17 mouse cellular contexts compared by ENCODE assay signal in genomic region chr15:102233896-102234295, GRCm38 (mm10). TPM values are rescaled to one million over a fixed set of nuclear protein-coding genes. Genes with fewer than 3 reads are reported as not detected.
DNase-seq lines count a peak whose midpoint lies in the region; ATAC-seq and TF ChIP-seq lines count a peak whose summit lies in the region.
"Had no signal": no experiment of that assay in that cellular context is flagged by ENCODE, and none has a peak within 500 bp of the region (broad histone marks: within the 10 kb centered on the region; RNA-seq: fewer than 3 reads in every experiment).

No protein-coding gene starts in this region.

- no peaks in the 10 kb centered on the region for H3K27me3 ChIP-seq in kidney, adult 2 months (replicated peaks; ENCODE audit: control insufficient read depth, insufficient read depth, low read length)
- H3K27me3 ChIP-seq: neural tube, embryonic 15.5 days had no signal

- WGBS in kidney, adult 2 months = 34% methylated on average over 2 of the region's 2 CpGs

- no peaks in the 10 kb centered on the region for H3K4me1 ChIP-seq in kidney, adult 2 months (ENCODE audit: control insufficient read depth, insufficient read depth, low read length)
- H3K4me1 ChIP-seq: neural tube, embryonic 15.5 days had no signal

- intact Hi-C loops in left cerebral cortex, adult 2 months (cut with DNase I) = no loop called here

- no peak for TF ChIP-seq CTCF in kidney, adult 2 months (conservative IDR thresholded peaks at IDR 0.05; ENCODE audit: insufficient read depth, insufficient read length, low read depth, low read length)
- TF ChIP-seq CTCF in left cerebral cortex, adult 2 months (IDR thresholded peaks at IDR 0.05) = no peak

- no peak overlapping the region for H3K27ac ChIP-seq in kidney, adult 2 months (ENCODE audit: insufficient read depth, low read depth, low read length)
- H3K27ac ChIP-seq in left cerebral cortex, adult 2 months = no peak overlapping the region
- H3K27ac ChIP-seq: neural tube, embryonic 15.5 days had no signal

- peak; percentile 45 for DNase-seq in kidney, adult 2 months
- DNase-seq in kidney, postnatal 14 days = no peak
- DNase-seq in thymus, postnatal 25 days = peak; percentile 49
- no peak for DNase-seq in thymus, postnatal 10 days (ENCODE audit: low spot score in 2 of 2)
- DNase-seq in induced T-regulatory cell, adult 2 months (ENCODE audit: low read depth) = peak; percentile 79
- no peak for DNase-seq in left cerebral cortex, adult 11 months (ENCODE audit: low spot score)
- no peak for DNase-seq in left cerebral cortex, adult 2 months (ENCODE audit: extremely low spot score in 1 of 2, low spot score in 2 of 2)
- DNase-seq: cerebellum, adult 18-20 months; heart, postnatal 14 days; kidney, adult 9 months; lung, postnatal 14 days had no signal

- no peak overlapping the region for H3K4me3 ChIP-seq in kidney, adult 2 months (ENCODE audit: insufficient read depth, low read depth, low read length)
- no peak overlapping the region for H3K4me3 ChIP-seq in left cerebral cortex, adult 2 months
- H3K4me3 ChIP-seq: neural tube, embryonic 15.5 days had no signal

- no peak for ATAC-seq in cerebellum, adult (ENCODE audit: insufficient number of reproducible peaks, low FRiP score, low TSS enrichment)
- ATAC-seq: forebrain, embryonic 16.5 days; midbrain, embryonic 16.5 days had no signal

- H3K36me3 ChIP-seq in kidney, adult 2 months (ENCODE audit: control insufficient read depth, insufficient read depth, low read length) = no peaks in the 10 kb centered on the region

- no peak for TF ChIP-seq POLR2A in kidney, adult 2 months (IDR thresholded peaks at IDR 0.05; ENCODE audit: low read depth, low read length)

RNA-seq across cellular contexts. Expression of gene Itgb7, which starts 2.2 kb away (rescaled TPM):
- 2.7 and 11.1 TPM in 2 replicates for polyA plus RNA-seq in kidney, adult 2 months (2012; rRNA removed)
- total RNA-seq in left cerebral cortex, adult 2 months (2021) = 1 to 10 TPM in 1 of 2 experiments, under 1 TPM in 1; 0.86 to 1.3 TPM

RNA-seq across cellular contexts. Expression of gene Rarg, which starts 23.4 kb away (rescaled TPM):
- 21.2 and 25.6 TPM in 2 replicates for polyA plus RNA-seq in kidney, adult 2 months (2012; rRNA removed)
- total RNA-seq in left cerebral cortex, adult 2 months (2021) = 10 to 100 TPM; 13.8 to 17.1 TPM

RNA-seq across cellular contexts. Expression of gene Csad, which starts 29.4 kb away (rescaled TPM):
- 216 and 255 TPM in 2 replicates for polyA plus RNA-seq in kidney, adult 2 months (2012; rRNA removed)
- 10 to 100 TPM; 28.5 to 30.4 TPM for total RNA-seq in left cerebral cortex, adult 2 months (2021)

RNA-seq across cellular contexts. Expression of gene Zfp740, which starts 30.8 kb away (rescaled TPM):
- 29.1 and 30.3 TPM in 2 replicates for polyA plus RNA-seq in kidney, adult 2 months (2012; rRNA removed)
- total RNA-seq in left cerebral cortex, adult 2 months (2021) = 10 to 100 TPM; 69.6 to 72.4 TPM

RNA-seq across cellular contexts. Expression of gene Gm9918, which starts 36.5 kb away (rescaled TPM):
- 0.41 TPM in 2 replicates for polyA plus RNA-seq in kidney, adult 2 months (2012; rRNA removed)
- not detected for total RNA-seq in left cerebral cortex, adult 2 months (2021)
- total RNA-seq: heart, adult 18-20 months; heart, postnatal 14 days; layer of hippocampus, postnatal 10 days had no signal
- polyA plus RNA-seq: forebrain, embryonic 16.5 days; midbrain, embryonic 16.5 days had no signal

Comparison
In these comparisons a context has a peak if more than half of its experiments do, and no peak if none do; other contexts are left out.
1. DNase-seq: peak in kidney, adult 2 months (single experiment), thymus, postnatal 25 days (single experiment) and induced T-regulatory cell, adult 2 months (single experiment); none in kidney, postnatal 14 days (single experiment), thymus, postnatal 10 days (0 of 2), left cerebral cortex, adult 11 months (single experiment) and left cerebral cortex, adult 2 months (0 of 2).